Mouse (Mus musculus) thymus, postnatal 10 days (tissue): ENCODE results near the gene Fzd9.

ENCODE experiments used
- DNase-seq, 2 experiments: peaks; one replicate each; pipeline ENCODE4 v3.0.0; 2021; ENCODE audit warnings: low spot score in 2 of 2

Gene Fzd9

DNA sequence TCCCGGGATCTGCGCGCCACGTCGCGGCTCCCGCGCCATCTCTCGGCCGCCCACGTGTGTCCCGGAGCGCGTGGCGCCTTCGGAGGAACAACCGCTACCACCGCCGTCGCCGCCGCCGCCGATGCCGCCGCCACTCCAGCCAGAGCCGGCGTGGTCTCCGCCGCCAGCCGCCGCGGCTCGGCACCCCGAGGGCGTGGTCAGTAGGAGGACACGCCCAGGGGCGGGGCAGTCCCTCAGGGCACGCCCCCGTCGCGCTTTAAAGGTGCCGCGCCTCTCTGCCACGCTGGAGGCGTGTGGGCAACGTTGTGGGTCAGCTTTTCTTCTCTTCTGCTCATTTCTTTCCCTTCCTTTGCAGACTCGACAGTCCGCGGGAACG is at the start of gene Fzd9:
TSS of gene Fzd9 (minus strand) at position 152 of the 376 bp plus-strand sequence.
- DNase-seq = peak; percentile 66 to 83

DNA sequence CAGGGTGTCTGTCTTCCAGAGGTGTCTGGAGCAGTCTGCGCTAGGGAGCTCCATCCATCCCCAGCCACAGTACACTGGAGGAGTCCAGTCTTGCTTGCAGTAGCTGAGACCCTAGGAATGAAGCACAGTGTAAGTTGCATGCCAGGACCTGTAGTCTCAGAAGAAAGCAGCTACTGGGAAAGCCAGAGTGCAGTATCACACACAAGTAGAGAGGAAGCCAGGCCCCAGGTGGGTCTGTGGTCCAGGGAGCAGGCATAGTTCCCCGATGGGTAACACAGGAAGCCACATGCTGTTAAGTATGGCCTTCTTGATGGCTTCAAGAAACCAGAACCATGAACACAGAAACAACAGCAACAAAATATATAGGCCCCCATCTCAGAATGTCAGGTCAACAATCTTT is 41.0 kb upstream of the Fzd9 start:
- DNase-seq = no peak

DNA sequence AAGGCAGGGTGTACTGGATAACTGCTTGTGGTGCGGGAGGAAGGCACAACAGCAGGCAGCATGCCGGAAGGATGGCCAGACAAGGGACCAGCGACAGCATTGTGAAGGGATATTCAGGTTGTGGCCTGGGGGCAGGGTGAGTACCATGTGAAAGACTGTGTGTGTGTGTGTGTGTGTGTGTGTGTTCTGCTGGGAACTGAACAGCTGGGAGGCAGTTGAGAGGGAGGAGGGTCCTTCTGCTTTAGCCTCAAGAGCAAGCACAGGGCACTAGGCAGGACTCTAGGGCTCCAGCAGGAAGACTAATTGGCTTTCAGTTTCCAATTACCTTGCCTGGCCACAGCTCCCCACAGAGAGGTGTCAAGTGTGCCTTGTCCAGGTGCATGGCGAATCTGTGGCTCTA is 40.2 kb upstream of the Fzd9 start:
- DNase-seq = no peak

DNA sequence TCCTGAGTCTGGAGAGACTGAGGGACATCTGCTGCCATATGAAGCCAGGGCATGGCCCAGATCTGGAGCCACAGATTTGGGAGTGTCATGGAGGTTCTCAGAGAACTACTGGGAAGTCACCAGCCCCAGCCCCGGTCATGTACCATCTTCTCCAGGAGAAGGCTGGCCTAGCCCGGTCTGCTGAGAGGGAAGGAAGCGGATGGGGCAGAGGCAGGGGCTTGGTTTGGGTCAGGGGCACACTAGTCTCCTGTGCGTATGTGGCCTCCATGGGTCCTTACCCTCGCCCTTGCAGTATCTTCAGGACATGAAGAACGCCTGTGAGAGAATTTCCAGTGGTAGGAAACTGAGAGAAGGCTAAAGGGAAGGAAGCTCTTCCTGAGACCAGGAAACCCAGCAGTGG is 39.7 kb upstream of the Fzd9 start:
- DNase-seq = no peak

DNA sequence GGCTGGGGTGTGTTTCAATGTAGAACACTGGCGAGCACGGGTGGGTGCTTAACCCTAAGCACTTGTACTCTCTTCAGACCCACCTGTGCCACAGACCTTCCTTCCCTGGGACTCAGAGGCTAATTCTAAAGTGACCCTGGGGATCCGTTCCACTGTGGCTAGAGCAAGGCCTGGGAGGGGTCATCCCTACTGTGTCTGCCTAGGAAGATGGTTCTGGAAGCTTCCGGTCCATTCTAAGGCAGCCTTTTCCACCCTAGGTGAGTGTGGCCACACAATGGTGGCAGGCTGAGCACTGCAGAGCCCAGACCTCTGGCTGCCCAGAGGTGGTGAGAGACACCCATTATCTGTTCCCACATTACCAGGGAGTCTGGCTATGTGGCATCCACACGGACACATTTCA is 35.9 kb upstream of the Fzd9 start:
- no peak for DNase-seq

DNA sequence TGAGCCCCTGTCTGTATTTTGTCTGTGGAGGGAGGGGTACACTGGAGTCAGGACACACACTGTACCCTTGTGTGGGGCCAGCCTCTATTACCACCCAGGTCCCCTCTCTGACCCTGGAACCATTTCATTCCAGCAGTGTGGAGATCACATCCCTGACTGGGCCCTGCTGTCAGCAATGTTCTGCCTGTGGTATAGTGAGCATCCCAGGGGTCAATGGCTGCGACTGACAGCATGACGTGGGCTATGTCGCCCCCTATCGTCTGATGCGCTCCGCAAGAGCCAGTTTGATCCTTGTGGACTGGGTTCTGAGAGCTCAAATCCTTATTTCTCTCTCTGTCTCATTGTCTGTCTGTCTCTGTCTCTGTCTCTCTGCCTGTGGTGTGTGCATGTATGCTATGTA is 35.2 kb upstream of the Fzd9 start:
- peak; percentile 37 to 82 for DNase-seq

DNA sequence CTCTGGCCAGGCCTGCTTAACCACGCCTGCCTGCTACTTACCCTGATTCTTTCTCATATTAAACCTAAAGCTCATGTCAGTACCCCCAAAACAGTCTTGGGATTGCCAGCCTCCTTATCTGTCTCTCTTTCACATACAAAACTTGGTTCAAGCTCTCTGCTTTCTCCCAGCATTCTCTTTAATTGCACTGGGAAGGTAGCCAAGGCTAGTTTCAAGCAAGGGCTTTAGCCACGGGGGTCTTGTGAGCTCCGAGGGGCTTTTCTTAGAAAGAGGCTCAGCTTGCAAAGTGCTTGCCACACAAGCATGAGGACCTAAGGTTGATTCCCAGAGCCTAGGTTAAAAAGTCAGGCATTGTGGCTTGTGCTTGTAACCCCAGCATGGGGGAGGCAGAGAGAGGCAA is 34.2 kb upstream of the Fzd9 start:
- no peak for DNase-seq

DNA sequence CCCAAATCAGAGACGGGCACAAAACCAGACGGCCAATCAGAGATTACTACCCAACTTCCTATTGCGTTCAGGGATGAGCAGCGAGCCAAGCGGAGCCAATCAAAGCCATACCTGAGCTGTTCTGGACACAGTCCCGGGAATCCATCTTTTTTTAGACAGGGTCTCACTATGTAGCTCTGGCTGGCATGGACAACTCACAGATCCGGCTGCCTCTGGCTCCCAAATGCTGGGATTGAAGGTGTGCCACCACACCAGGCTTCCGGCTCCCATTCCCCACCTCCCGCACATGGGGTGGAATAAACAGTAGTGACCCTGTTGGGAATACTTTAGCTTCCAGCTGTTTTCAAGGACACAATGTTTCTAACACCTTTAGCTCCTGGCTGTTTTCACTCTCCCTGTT is 29.2 kb upstream of the Fzd9 start:
- no peak for DNase-seq

DNA sequence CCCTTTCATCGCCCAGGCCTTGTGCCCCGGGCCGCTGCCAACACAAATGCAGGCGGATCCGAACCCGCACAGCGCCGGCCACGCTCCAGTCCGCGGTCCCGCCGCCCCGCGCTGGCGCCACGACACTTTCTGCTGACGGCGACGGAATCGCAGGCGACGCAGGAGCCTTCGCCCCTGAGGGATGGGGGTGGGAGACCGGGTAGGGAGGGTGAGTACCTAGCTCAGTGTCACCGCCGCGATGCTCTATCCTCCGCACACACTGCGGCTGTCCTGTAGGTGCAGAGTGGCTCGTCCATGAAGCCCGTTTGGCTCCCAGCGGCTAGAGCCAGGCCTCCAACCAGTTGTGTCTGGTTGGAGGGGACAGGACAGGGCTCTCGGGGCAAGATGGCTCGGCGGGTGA is 25.6 kb upstream of the Fzd9 start:
- DNase-seq = no peak

DNA sequence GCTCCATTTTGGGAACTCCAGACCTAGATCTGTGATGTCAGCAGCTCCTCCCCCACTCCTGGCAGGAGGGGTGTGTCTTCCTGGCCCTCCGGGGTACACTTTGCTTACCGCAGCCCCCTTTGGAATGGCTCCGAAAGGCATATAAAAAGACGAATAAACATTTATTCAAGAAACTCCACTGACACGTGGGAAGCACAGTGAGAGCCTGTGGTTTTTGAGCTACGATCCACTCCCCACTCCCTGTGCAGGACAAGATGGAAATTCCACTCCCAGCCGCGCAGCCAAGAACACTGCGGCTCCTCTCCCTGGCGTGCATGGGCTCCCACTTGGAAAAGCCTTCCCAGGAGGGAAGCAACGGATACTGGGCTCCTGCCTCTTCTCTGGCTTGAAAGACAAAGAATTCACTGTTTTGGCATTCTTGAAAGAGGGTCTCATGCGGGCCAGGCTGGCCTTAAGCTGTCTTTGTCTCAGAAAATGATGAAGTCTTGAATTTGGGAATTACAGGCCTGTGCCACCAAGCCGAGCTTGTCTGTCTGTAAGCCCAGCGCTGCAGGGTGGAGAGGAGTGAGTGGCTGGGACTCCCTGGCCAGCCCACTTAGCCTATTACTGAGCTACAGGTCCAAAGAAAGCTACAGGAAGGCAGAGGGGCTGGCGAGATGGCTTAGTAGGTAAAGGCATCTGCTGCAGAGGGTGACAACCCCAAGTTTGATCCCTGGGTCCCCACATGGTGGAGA is 23.8 kb upstream of the Fzd9 start:
- no peak for DNase-seq

DNA sequence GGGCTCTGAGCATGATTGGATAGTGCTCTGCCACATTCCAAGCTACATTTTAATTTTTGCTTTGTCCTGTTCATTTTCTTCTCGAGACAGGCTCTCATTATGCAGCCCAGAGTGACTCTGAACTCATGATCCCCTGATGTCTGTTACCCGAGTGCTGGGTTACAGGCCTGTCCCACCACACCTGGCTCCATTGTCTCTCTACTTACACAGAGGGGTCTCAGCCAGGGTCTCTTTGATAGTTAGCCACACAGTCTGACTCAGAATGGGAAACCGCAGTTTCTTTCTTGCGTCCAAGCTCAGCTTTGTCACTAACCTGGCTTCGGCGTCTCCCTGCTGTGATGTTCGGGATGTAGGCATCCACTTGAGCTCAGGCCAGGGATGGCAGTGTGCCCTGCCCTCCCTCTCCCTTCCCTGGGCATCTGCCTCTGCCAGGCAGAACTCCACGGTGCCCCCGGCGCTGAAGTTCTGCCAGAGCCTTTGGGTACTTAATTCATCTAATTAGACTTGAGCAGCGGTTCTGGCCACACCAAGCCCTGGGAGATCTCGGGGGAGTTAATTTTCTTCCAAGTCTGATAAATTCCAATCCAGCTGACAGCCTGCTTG is 20.6 kb upstream of the Fzd9 start:
- no peak for DNase-seq

DNA sequence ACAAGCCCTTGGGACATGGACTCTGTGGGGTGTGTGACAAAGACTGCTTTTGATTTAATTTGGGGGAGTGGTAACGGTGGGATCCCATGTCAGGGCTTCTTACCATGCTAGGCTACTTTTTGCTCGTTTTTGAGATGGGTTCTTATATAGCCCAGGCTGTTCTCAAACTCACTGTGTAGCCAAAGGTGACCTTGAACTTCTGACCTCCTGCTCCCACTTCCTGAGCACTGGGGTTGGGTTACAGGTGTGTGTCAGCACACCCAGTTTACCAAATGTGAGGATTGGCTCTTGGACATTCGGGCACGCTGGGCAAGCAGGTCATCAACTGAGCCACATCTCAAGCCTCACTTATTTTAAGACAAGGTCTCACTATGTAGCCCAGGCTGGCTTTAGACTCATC is 19.3 kb upstream of the Fzd9 start:
- no peak for DNase-seq

DNA sequence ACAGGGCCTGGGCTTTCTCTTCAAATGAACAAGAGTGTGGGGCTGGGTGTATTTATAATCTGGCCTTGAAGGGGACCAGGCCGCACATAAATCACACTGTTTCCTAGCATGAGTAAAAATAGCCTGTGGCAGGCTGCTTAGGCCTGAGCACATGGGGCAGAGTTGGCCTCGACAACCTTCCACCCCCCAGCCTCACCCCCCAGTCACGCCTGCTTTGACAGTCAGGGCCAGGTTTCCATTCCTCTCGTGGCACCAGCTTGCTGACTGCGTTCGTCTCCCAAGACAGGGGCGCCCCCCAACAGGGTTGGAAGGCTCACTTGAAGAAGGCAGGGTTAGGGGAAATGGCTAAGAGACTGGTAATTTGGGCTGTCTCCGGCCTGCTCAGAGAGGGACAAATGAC is 18.4 kb upstream of the Fzd9 start:
- no peak for DNase-seq

DNA sequence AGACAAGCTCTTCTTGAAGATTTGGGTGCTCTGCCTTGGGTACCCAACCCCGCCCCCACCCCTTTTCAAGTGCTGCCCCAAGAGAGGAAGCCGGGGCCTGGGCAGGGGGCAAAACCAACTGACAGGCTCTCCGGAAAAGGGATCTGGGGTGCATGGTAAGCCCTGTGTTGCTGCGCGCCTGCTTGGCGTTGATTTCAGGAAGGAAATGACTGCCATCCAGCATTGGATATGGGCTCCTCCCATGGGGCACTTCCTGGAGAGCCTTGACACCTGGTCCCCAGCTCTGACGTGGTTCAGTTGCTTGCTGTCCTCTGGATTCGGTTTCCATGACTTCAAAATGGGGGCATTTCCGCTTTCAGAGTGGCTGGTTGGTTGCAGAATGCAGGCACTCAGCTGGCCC is 13.5 kb upstream of the Fzd9 start:
- peak; percentile 46 to 49 for DNase-seq

DNA sequence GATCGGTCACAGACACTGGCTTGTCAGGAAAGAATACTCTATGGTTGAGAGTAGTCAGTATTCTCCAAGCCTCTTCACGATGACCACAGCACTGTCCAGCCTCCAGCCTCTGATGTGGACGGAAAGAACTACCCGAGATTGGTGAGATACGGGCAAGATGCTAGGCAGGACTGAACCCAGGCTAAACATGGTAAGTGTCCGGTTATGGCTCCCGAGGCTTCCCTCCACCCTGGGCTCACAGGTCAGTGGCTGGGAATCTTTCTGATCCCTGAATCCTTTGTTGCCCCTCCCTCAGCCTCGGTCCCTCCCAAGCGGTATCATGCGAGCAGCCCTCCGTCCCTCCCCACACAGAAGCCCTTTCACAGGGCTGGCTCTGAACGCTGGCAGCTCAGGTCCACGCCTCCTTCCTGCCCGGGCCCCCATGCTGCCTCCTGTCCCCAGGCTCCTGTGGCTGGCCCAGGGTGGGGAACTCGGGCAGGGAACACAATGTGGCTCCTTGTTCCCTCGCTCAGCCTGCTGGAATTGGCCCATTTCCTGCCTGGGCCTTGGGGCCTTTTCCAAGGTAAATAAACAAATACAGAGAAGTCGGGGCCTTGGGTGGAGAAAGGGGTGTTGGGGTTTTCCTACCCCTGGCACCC is 13.0 kb upstream of the Fzd9 start:
- peak; percentile 24 to 39 for DNase-seq

DNA sequence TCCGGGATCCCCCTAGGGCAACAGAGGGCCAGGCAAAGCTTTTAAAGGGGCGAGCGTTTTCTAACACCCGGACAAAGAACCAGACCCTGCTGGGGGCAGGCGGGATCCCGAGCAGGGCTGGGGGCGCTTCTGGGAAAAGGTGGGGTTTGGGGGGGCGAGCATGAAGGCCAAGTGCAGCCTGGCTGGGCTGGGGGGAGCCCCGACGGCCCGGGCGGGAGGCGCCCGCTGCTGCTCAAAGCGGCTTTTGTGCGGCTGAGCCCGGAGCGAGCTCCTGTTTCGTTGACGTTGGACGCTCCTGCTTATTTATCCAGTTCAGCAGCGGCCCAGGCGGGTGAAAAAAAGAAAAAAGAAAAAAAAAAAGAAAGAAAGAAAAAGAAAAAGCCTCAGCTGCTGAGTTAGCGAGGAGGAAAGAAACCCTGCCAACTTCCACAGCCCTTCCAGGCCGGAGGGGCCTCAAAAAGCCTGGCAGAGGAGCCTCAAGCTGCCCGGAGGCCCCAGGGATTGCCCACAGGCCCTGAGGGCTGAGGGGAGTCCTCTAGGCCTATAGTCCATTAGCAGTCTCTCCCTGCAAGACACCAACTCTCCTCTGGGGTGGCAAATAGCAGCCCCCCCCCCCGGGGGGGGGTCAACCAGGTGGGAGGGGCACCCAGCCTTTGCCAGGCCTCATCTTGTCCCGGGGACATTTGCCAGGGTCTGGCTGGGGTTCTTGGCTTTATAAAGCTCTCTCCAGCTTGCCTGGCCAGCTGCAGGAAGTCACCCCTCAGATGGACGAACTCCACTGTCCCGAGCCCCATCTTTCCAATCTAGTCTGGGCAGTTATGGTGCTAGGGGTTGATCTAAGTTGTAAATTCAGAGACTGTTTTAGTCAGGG is 7.5 kb upstream of the Fzd9 start:
- no peak for DNase-seq

DNA sequence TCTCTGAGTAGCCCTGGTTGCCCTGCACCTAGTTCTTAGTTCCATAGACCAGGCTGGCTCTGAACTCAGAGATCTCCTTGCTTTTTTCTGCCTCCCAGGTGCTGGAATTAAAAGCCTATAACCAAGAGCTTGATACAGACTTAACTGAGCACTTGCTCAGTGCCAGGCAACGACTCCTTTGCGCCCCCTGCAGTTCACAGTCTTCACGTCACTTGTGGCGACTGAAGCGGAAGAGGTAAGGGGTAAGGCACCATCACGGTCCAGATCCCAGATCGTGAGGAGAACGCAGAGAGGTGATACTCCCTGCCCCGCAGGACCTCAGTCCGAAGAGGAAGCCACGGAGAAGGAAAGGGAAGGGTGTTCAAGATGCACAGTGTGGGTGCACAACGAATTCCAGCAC is 6.5 kb upstream of the Fzd9 start:
- DNase-seq = peak in 1 of 2 experiments; percentile 31

DNA sequence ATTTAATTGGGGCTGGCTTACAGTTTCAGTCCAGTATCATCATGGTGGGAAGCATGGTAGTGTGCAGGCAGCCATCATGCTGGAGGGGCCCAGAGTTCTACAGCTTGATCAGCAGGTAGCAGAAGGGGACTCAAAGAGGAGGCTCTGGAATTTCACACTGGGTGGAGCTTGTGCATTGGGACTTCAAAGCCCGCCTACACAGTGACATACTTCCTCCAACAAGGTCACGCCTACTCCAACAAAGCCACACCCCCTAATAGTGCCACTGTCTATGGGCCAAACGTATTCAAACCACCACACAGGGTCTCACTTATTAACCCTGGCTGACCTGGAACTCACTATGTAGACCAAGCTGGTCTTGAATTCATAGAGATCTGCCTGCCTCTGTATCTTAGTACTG is 5.1 kb upstream of the Fzd9 start:
- DNase-seq = no peak

DNA sequence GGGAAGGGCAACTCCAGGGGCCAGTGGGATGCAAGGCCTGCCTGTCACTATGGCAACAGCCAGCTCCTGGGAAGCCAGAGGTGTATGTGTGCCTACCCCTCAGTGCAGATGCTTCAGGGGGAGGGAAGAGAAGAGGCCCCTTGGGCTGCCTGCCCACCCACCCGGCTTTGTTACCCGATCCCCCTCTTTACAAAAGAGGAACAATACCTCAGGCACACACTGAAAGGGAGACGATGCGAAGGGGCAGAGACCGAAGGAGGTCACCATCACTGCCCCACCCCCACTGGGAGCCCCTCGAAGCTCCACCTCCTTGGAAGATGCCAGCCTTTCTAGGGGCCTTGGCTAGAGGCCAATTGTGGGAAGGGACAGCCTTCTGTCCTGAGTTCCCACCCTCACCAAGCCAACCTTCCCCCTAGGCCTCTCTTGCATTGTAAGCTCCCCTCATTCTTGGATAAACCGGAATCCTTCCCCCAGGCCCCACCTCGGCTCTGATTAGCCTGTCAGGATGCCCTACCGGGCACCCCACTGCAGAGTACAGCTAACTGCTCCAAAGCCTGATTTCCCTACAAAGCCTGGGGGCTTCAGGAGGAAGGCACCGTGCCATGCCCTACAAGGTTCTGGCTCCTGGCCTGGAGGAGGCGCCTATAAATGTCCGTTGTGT is 2.8 kb upstream of the Fzd9 start:
- DNase-seq = no peak

DNA sequence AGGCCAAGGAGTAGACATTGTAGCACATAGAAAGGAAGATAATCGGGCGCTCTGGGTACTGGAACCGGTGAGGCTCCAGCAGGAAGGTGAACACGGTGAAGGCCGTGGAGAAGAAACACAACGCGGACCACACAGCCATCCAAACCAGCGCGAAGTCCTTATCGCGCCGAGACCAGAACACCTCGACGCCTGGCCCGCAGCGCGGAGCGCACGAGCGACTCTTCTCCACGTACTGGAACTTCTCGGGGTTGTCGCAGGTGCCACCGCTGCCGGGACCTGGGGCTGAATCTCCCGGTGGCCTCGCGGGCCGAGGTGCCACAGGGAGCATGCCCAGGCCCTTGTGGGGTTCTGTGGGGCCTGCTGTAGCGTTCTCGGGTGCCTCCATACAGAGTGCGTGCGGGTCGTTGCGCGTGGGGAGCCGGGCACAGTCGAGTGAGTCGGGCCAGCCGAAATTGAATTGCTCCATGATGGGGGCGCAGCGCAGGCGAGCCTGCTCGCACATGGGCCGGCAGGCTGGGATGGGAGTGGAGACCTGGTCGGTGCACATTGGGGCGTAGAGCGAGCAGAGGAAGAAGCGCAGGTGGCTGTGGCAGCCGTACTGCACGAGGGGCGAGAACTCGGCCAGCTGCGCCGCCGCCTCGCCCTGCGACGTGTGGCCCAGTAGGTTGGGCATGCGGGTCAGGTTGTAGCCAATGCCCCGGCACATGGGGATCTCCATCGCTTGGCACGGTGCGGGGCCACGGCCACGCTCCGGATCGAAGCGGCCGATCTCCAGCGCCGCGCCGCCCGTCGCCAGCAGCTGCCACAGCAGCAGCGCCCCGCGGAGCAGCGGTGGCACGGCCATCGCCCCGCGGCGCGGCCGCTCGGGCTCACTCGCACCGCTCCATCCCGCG is 598 bp downstream of the Fzd9 start:
- peak in 1 of 2 experiments; percentile 12 for DNase-seq
